Mouse (Mus musculus) kidney, postnatal 0 days (tissue): ENCODE results near the gene AL732309.1. TPM values are rescaled to one million over a fixed set of nuclear protein-coding genes. Genes with fewer than 3 reads are reported as not detected.

Source experiments
- ATAC-seq: fragments of 200-750 bp; cut with Nextera tagmentation; replicated peaks from 2 replicates; pipeline ENCODE4 v1.8.0; 2017; ENCODE audit warnings: low read depth, moderate number of reproducible peaks, moderate TSS enrichment, moderate library complexity; ENCODE audit not compliant: low FRiP score
- DNase-seq: peaks from one replicate; pipeline ENCODE4 v3.0.0-alpha.2; 2016; ENCODE audit warnings: low spot score
- H3K27ac ChIP-seq: fragments of 300-500 bp; sonication (generic); 2 replicates; pipeline ENCODE4 v1.5.1; 2014; ENCODE audit warnings: mild to moderate bottlenecking
- H3K27me3 ChIP-seq: fragments of 300-500 bp; sonication (generic); 2 replicates; pipeline ENCODE4 v1.6.1; 2014; ENCODE audit warnings: low read length, mixed read lengths; ENCODE audit not compliant: insufficient read depth
- H3K36me3 ChIP-seq: fragments of 300-500 bp; sonication (generic); 2 replicates; pipeline ENCODE4 v1.6.1; 2014; ENCODE audit warnings: low read length, mixed read lengths; ENCODE audit not compliant: insufficient read depth
- H3K4me1 ChIP-seq: fragments of 300-500 bp; sonication (generic); replicated peaks from 2 replicates; pipeline ENCODE4 v1.6.1; 2014; ENCODE audit warnings: antibody characterized with exemption, low read length, mixed read lengths; ENCODE audit not compliant: insufficient read depth
- H3K4me2 ChIP-seq: fragments of 300-500 bp; sonication (generic); 2 replicates; pipeline ENCODE4 v1.6.1; 2014; ENCODE audit warnings: mild to moderate bottlenecking, low read length, moderate library complexity, mixed read lengths
- H3K4me3 ChIP-seq: fragments of 300-500 bp; sonication (generic); replicated peaks from 2 replicates; pipeline ENCODE4 v1.5.1; 2014; ENCODE audit warnings: low read depth, low read length
- H3K9ac ChIP-seq: fragments of 300-500 bp; sonication (generic); 2 replicates; pipeline ENCODE4 v1.6.1; 2014; ENCODE audit warnings: low read depth, low read length
- H3K9me3 ChIP-seq: fragments of 300-500 bp; sonication (generic); replicated peaks from 2 replicates; pipeline ENCODE4 v1.6.1; 2016; ENCODE audit warnings: low read length, inconsistent platforms, mixed read lengths
- CTCF ChIP-seq: IDR thresholded peaks from 2 replicates; pipeline ENCODE4 v1.5.1; 2016; ENCODE audit warnings: antibody characterized with exemption, low read depth, mild to moderate bottlenecking, moderate library complexity
- WGBS: fragments of 180-500 bp; shearing (Covaris S2); extraction: QIAGEN DNeasy Blood & Tissue Kit; methylation state at CpG from one replicate; pipeline ENCODE4 v1.1.7; 2014; 5-methylcytosine and 5-hydroxymethylcytosine counted together
- polyA plus RNA-seq: library from polyadenylated mRNA; unstranded; fragments of >200 nt; fragmentation: Nextera tagmentation; extraction: Ambion mirVana; gene quantifications from 2 replicates; pipeline ENCODE4 v1.2.1, GENCODE M21; 2015

Gene AL732309.1
- polyA plus RNA-seq, 1 experiment from 2014 or later, result 2.7 TPM

GRCm38 (mm10) chr2:25214444-25214843, 32.2 kb downstream of the AL732309.1 start, which contains the start of gene Stpg3:
TSS of gene Stpg3 (minus strand) at chr2:25214637.
- WGBS, result 52% methylated on average over 3 of the region's 3 CpGs
- DNase-seq (peak; percentile 13), ATAC-seq (0 out of 2 replicates have a peak, but pooled peaks have one; percentile 47)
- no peak within 1 kb of the TSS for H3K4me2 ChIP-seq
- no peaks in the 10 kb centered on the region for H3K9me3 ChIP-seq
- H3K9ac ChIP-seq, result no peak within 1 kb of the TSS
- H3K4me1 ChIP-seq, result peaks cover 10% of the 10 kb centered on the region
- no peaks in the 10 kb centered on the region for H3K36me3 ChIP-seq
- no peak within 1 kb of the TSS for H3K4me3 ChIP-seq
- H3K27me3 ChIP-seq, result no peaks in the 10 kb centered on the region
- TF ChIP-seq CTCF, result no peak
- no peak within 1 kb of the TSS for H3K27ac ChIP-seq

- Histone ChIP-seq H3K4me1 (peaks cover 10% of the 10 kb centered on the region), H3K36me3 (0 out of 2 replicates have a peak, but pooled peaks cover under 1% of the 10 kb centered on the region), H3K9ac (no peak overlapping the region), H3K27me3 (no peaks in the 10 kb centered on the region), H3K27ac (no peak overlapping the region), H3K4me3 (no peak overlapping the region), H3K4me2 (no peak overlapping the region), H3K9me3 (no peaks in the 10 kb centered on the region)
- ATAC-seq, result no peak
- no peak for DNase-seq
- no peak for TF ChIP-seq CTCF
- 67% methylated on average over 23 of the region's 23 CpGs for WGBS
Measured at GRCm38 (mm10) chr2:25213266-25213865, 33.3 kb downstream of the AL732309.1 start.

GRCm38 (mm10) chr2:25211121-25211670, 35.5 kb downstream of the AL732309.1 start, which contains the start of gene Nelfb:
TSS of gene Nelfb (minus strand) at chr2:25211489.
- 0 out of 2 replicates have a peak, but pooled peaks have one; percentile 4 for TF ChIP-seq CTCF
- H3K9ac ChIP-seq, result peak within 1 kb of the TSS; percentile 93
- no peaks in the 10 kb centered on the region for H3K27me3 ChIP-seq
- peak within 1 kb of the TSS; percentile 90 for H3K27ac ChIP-seq
- peaks cover 12% of the 10 kb centered on the region; the same call in 1 of the 2 replicates for H3K36me3 ChIP-seq
- under 1% methylated on average over 44 of the region's 44 CpGs for WGBS
- peak; percentile 92 for ATAC-seq
- peak within 1 kb of the TSS; percentile 99 for H3K4me3 ChIP-seq
- peaks cover 10% of the 10 kb centered on the region for H3K4me1 ChIP-seq
- DNase-seq, result peak; percentile 96
- peak within 1 kb of the TSS; percentile 81 for H3K4me2 ChIP-seq
- H3K9me3 ChIP-seq, result no peaks in the 10 kb centered on the region

GRCm38 (mm10) chr2:25210686-25211085, 36.0 kb downstream of the AL732309.1 start:
- no peak for TF ChIP-seq CTCF
- H3K4me3 ChIP-seq, result peak overlapping the region; percentile 99
- H3K36me3 ChIP-seq, result peaks cover 17% of the 10 kb centered on the region
- H3K27me3 ChIP-seq, result no peaks in the 10 kb centered on the region
- peak overlapping the region; percentile 93 for H3K9ac ChIP-seq
- no peak for DNase-seq
- ATAC-seq, result 0 out of 2 replicates have a peak, but pooled peaks have one; percentile 2
- H3K9me3 ChIP-seq, result no peaks in the 10 kb centered on the region
- peak overlapping the region; percentile 90 for H3K27ac ChIP-seq
- peak overlapping the region; percentile 81 for H3K4me2 ChIP-seq
- H3K4me1 ChIP-seq, result peaks cover 10% of the 10 kb centered on the region
- WGBS, result 1% methylated on average over 24 of the region's 24 CpGs

- no peak overlapping the region for H3K4me2 ChIP-seq
- H3K4me1 ChIP-seq, result peaks cover 10% of the 10 kb centered on the region
- H3K27ac ChIP-seq, result no peak overlapping the region
- H3K9me3 ChIP-seq, result no peaks in the 10 kb centered on the region
- DNase-seq, result no peak
- 85% methylated on average over 1 of the region's 1 CpGs for WGBS
- no peak for ATAC-seq
- no peaks in the 10 kb centered on the region for H3K27me3 ChIP-seq
- peaks cover 44% of the 10 kb centered on the region for H3K36me3 ChIP-seq
- no peak overlapping the region for H3K9ac ChIP-seq
- H3K4me3 ChIP-seq, result no peak overlapping the region
- TF ChIP-seq CTCF, result no peak
Measured at GRCm38 (mm10) chr2:25207593-25207992, 39.1 kb downstream of the AL732309.1 start.

- Histone ChIP-seq H3K4me1 (no peaks in the 10 kb centered on the region), H3K27ac (no peak overlapping the region), H3K4me2 (no peak overlapping the region), H3K36me3 (peaks cover 69% of the 10 kb centered on the region), H3K4me3 (no peak overlapping the region), H3K27me3 (no peaks in the 10 kb centered on the region), H3K9ac (no peak overlapping the region), H3K9me3 (no peaks in the 10 kb centered on the region)
- TF ChIP-seq CTCF, result peak; percentile 44
- DNase-seq (no peak), ATAC-seq (0 out of 2 replicates have a peak, but pooled peaks have one; percentile 38)
- 61% methylated on average over 4 of the region's 4 CpGs for WGBS
Measured at GRCm38 (mm10) chr2:25203631-25204214, 42.9 kb downstream of the AL732309.1 start.
